ENCODE assay signal across 16 mouse cellular contexts in the genomic region with DNA sequence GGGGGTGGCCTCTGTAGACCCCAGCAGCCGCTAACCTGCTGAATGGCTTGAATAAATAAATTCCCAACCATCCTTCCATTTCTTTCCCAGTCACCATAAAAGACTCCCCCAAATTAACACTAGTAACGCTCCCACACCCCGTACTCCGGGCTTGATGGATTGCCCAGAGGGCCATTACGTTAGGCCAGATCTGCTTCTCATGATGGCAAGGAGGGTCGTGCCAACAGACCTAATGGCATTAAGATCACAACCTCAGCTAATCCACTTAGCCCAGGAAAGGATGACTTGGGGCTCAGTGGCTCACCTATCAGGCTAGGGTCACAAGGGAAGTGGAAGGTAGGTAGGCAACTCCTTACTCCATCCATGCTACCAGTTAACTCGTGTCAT. TPM values are rescaled to one million over a fixed set of nuclear protein-coding genes. Genes with fewer than 3 reads are reported as not detected.
DNase-seq lines count a peak whose midpoint lies in the region; ATAC-seq lines count a peak whose summit lies in the region.
"Had no signal": no experiment of that assay in that cellular context is flagged by ENCODE, and none has a peak within 500 bp of the region (broad histone marks: within the 10 kb centered on the region; RNA-seq: fewer than 3 reads in every experiment).

No protein-coding gene starts in this region.

- peak overlapping the region; percentile 34 for H3K4me3 ChIP-seq in forebrain, embryonic 10.5 days
- H3K4me3 ChIP-seq in forebrain, embryonic 12.5 days (replicated peaks), result no peak overlapping the region
- H3K4me3 ChIP-seq in intestine, embryonic 14.5 days (ENCODE audit: low read depth, low read length), result no peak overlapping the region
- no peak overlapping the region for H3K4me3 ChIP-seq in intestine, embryonic 15.5 days (replicated peaks)
- no peak overlapping the region for H3K4me3 ChIP-seq in neural tube, embryonic 12.5 days
- no peak overlapping the region for H3K4me3 ChIP-seq in neural tube, embryonic 15.5 days (replicated peaks)
- H3K4me3 ChIP-seq: heart, embryonic 10.5 days had no signal

- peak overlapping the region; percentile 75 for H3K27ac ChIP-seq in forebrain, embryonic 10.5 days
- H3K27ac ChIP-seq in forebrain, embryonic 12.5 days, result no peak overlapping the region
- no peak overlapping the region for H3K27ac ChIP-seq in intestine, embryonic 14.5 days (ENCODE audit: low read depth)
- no peak overlapping the region for H3K27ac ChIP-seq in intestine, embryonic 15.5 days
- no peak overlapping the region for H3K27ac ChIP-seq in neural tube, embryonic 12.5 days
- H3K27ac ChIP-seq in neural tube, embryonic 15.5 days (replicated peaks), result no peak overlapping the region
- H3K27ac ChIP-seq: heart, embryonic 10.5 days; macrophage had no signal

- H3K4me2 ChIP-seq in forebrain, embryonic 12.5 days, result no peak overlapping the region
- H3K4me2 ChIP-seq in intestine, embryonic 14.5 days (ENCODE audit: low read length), result 0 out of 2 replicates have a peak overlapping the region, but pooled peaks have one; percentile 4
- H3K4me2 ChIP-seq in intestine, embryonic 15.5 days (replicated peaks), result no peak overlapping the region
- 0 out of 2 replicates have a peak overlapping the region, but pooled peaks have one; percentile 6 for H3K4me2 ChIP-seq in neural tube, embryonic 12.5 days (replicated peaks)
- no peak overlapping the region for H3K4me2 ChIP-seq in neural tube, embryonic 15.5 days
- H3K4me2 ChIP-seq: lung, embryonic 14.5 days had no signal

- DNase-seq in forebrain, embryonic 10.5 days (ENCODE audit: extremely low spot score, low spot score), result peak; percentile 44
- DNase-seq in intestine, embryonic 14.5 days (ENCODE audit: low spot score), result no peak
- no peak for DNase-seq in layer of hippocampus, postnatal 14 days (ENCODE audit: low spot score in 2 of 2)
- DNase-seq in gastrocnemius, postnatal 36 days, result no peak
- DNase-seq: cerebellum, adult 9-11 months; lung, embryonic 14.5 days; right cerebral cortex, postnatal 4 days; thymus, postnatal 36 days had no signal

- peaks cover 8% of the 10 kb centered on the region; the same call in 1 of the 2 replicates for H3K27me3 ChIP-seq in forebrain, embryonic 10.5 days (ENCODE audit: poor library complexity, severe bottlenecking)
- peaks cover 23% of the 10 kb centered on the region for H3K27me3 ChIP-seq in forebrain, embryonic 12.5 days
- peaks cover 26% of the 10 kb centered on the region for H3K27me3 ChIP-seq in intestine, embryonic 14.5 days (replicated peaks; ENCODE audit: control insufficient read depth, insufficient read depth, low read length)
- H3K27me3 ChIP-seq in intestine, embryonic 15.5 days (replicated peaks), result peaks cover 8% of the 10 kb centered on the region; the same call in 1 of the 2 replicates
- no peaks in the 10 kb centered on the region for H3K27me3 ChIP-seq in neural tube, embryonic 12.5 days (replicated peaks)
- H3K27me3 ChIP-seq in neural tube, embryonic 15.5 days (replicated peaks), result no peaks in the 10 kb centered on the region

- peaks cover 94% of the 10 kb centered on the region for H3K4me1 ChIP-seq in forebrain, embryonic 10.5 days
- H3K4me1 ChIP-seq in forebrain, embryonic 12.5 days, result peaks cover 43% of the 10 kb centered on the region
- H3K4me1 ChIP-seq in intestine, embryonic 14.5 days (replicated peaks; ENCODE audit: control insufficient read depth, insufficient read depth, low read length), result peaks cover 31% of the 10 kb centered on the region
- peaks cover 17% of the 10 kb centered on the region; the same call in 1 of the 2 replicates for H3K4me1 ChIP-seq in intestine, embryonic 15.5 days (replicated peaks)
- H3K4me1 ChIP-seq in neural tube, embryonic 12.5 days, result peaks cover 31% of the 10 kb centered on the region
- peaks cover 16% of the 10 kb centered on the region for H3K4me1 ChIP-seq in neural tube, embryonic 15.5 days

- ATAC-seq in forebrain, embryonic 12.5 days (ENCODE audit: low FRiP score), result no peak
- no peak for ATAC-seq in intestine, embryonic 14.5 days (replicated peaks; ENCODE audit: low FRiP score, low TSS enrichment, low read depth)
- ATAC-seq in intestine, embryonic 15.5 days, result no peak
- ATAC-seq in neural tube, embryonic 12.5 days (ENCODE audit: low FRiP score, low read depth), result no peak
- no peak for ATAC-seq in neural tube, embryonic 15.5 days (ENCODE audit: low FRiP score)
- ATAC-seq: CD4-positive, CD25-positive, alpha-beta regulatory T cell, adult 4 months; intestine, embryonic 16.5 days had no signal

- no peak overlapping the region for H3K9ac ChIP-seq in forebrain, embryonic 12.5 days
- no peak overlapping the region for H3K9ac ChIP-seq in intestine, embryonic 14.5 days (ENCODE audit: low read length)
- H3K9ac ChIP-seq in intestine, embryonic 15.5 days, result no peak overlapping the region
- no peak overlapping the region for H3K9ac ChIP-seq in neural tube, embryonic 12.5 days
- H3K9ac ChIP-seq in neural tube, embryonic 15.5 days (replicated peaks), result no peak overlapping the region
- H3K9ac ChIP-seq: lung, embryonic 14.5 days had no signal

- 10% methylated on average over 7 of the region's 7 CpGs for WGBS in forebrain, embryonic 10.5 days
- WGBS in forebrain, embryonic 12.5 days, result 13% methylated on average over 7 of the region's 7 CpGs
- 28% methylated on average over 7 of the region's 7 CpGs for WGBS in intestine, embryonic 14.5 days
- WGBS in intestine, embryonic 15.5 days, result 38% methylated on average over 7 of the region's 7 CpGs
- 31% methylated on average over 7 of the region's 7 CpGs for WGBS in neural tube, embryonic 12.5 days
- 29% methylated on average over 7 of the region's 7 CpGs for WGBS in neural tube, embryonic 15.5 days

- intact Hi-C loops in gastrocnemius, postnatal 36 days (cut with DNase I), result no loop called here

- H3K9me3 ChIP-seq in forebrain, embryonic 10.5 days, result no peaks in the 10 kb centered on the region
- H3K9me3 ChIP-seq in forebrain, embryonic 12.5 days, result no peaks in the 10 kb centered on the region
- H3K9me3 ChIP-seq in intestine, embryonic 14.5 days (ENCODE audit: control insufficient read depth, low read length), result no peaks in the 10 kb centered on the region
- H3K9me3 ChIP-seq in intestine, embryonic 15.5 days, result no peaks in the 10 kb centered on the region
- H3K9me3 ChIP-seq in neural tube, embryonic 12.5 days, result no peaks in the 10 kb centered on the region
- H3K9me3 ChIP-seq in neural tube, embryonic 15.5 days (replicated peaks), result no peaks in the 10 kb centered on the region
- H3K9me3 ChIP-seq: heart, embryonic 10.5 days had no signal

- H3K36me3 ChIP-seq in forebrain, embryonic 10.5 days (replicated peaks), result peaks cover 41% of the 10 kb centered on the region
- H3K36me3 ChIP-seq in forebrain, embryonic 12.5 days (replicated peaks), result no peaks in the 10 kb centered on the region
- H3K36me3 ChIP-seq in intestine, embryonic 14.5 days (ENCODE audit: control insufficient read depth, insufficient read depth, low read length), result no peaks in the 10 kb centered on the region
- H3K36me3 ChIP-seq in intestine, embryonic 15.5 days, result no peaks in the 10 kb centered on the region
- no peaks in the 10 kb centered on the region for H3K36me3 ChIP-seq in neural tube, embryonic 12.5 days
- no peaks in the 10 kb centered on the region for H3K36me3 ChIP-seq in neural tube, embryonic 15.5 days
- H3K36me3 ChIP-seq: heart, embryonic 10.5 days had no signal

RNA-seq across cellular contexts. Expression of a gene that starts 12.7 kb away (rescaled TPM):
- 27.0 and 29.1 TPM in 2 replicates for polyA plus RNA-seq in forebrain, embryonic 10.5 days (2016; fragmentation: Nextera tagmentation; extraction: Ambion mirVana)
- polyA plus RNA-seq in forebrain, embryonic 12.5 days (2016; fragmentation: Nextera tagmentation; extraction: Ambion mirVana), result 3.5 and 5.6 TPM in 2 replicates
- polyA plus RNA-seq in intestine, embryonic 14.5 days (2014; fragmentation: Nextera tagmentation; extraction: Ambion mirVana), result 2.4 and 3.4 TPM in 2 replicates
- 2.0 and 2.4 TPM in 2 replicates for polyA plus RNA-seq in intestine, embryonic 15.5 days (2015; fragmentation: Nextera tagmentation; extraction: Ambion mirVana)
- 7.7 TPM in 2 replicates for polyA plus RNA-seq in neural tube, embryonic 12.5 days (2016; fragmentation: Nextera tagmentation; extraction: Ambion mirVana)
- 9.7 and 10.8 TPM in 2 replicates for polyA plus RNA-seq in neural tube, embryonic 15.5 days (2015; fragmentation: Nextera tagmentation; extraction: Ambion mirVana)
- 10 to 100 TPM; 85.9 to 92.1 TPM for total RNA-seq in layer of hippocampus, postnatal 14 days (2021)
- total RNA-seq in gastrocnemius, postnatal 36 days (2021), result 100 to 1,000 TPM; 129 to 168 TPM
- polyA plus RNA-seq: CD4-positive, CD25-positive, alpha-beta regulatory T cell, adult 4 months had no signal

Comparison
In these comparisons a context has a peak if more than half of its experiments do, and no peak if none do; other contexts are left out.
1. H3K4me2 ChIP-seq: peak in intestine, embryonic 14.5 days (single experiment) and neural tube, embryonic 12.5 days (single experiment); none in forebrain, embryonic 12.5 days (single experiment), intestine, embryonic 15.5 days (single experiment) and neural tube, embryonic 15.5 days (single experiment).